Mouse (Mus musculus): ENCODE data around the gene Naa30. TPM values are rescaled to one million over a fixed set of nuclear protein-coding genes. Genes with fewer than 3 reads are reported as not detected.
"Not testable (repeated sequence)": the region's sequence is repeated elsewhere in the genome, so short reads cannot be mapped to it uniquely, and the experiment has no call there.

Gene Naa30
- polyA plus RNA-seq, 1 experiment: 8.5 TPM

DNA sequence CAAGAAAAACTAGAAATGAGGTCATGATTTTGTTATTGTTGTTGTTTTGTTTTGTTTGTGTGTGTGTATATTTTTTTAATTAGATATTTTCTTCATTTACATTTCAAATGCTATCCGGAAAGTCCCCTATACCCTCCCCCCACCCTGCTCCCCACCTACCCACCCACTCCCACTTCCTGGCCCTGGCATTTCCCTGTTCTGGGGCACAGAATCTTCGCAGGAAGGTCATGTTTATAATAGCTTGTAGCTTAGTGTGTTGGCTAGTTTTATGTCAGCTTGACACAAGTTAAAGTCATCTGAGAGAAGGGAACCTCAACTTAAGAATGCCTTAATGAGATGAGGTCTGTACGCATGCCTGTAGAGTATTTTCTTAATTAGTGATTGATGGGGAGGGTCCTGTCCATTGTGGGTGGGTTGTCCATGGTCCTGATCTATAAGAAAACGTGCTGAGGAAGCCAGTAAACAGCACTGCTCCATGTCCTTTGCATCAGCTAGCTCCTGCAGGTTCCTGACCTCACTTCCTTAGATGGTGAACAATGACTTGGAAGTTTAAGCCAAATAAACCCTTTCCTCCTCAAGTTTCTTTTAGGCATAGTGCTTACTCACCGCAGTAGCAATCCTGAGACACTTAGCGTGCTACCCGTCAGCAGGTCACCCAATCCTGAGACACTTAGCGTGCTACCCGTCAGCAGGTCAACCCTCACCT is 29.2 kb downstream of the Naa30 start:
- no peak for TF ChIP-seq CTCF (IDR thresholded peaks at IDR 0.05; ENCODE audit: control insufficient read depth, insufficient read depth, insufficient read length)
- TF ChIP-seq USF1 (IDR thresholded peaks at IDR 0.05; ENCODE audit: low read depth): no peak
- no peak for TF ChIP-seq FOSL1 (IDR thresholded peaks at IDR 0.05; ENCODE audit: insufficient read depth, low read length, poor library complexity, severe bottlenecking)
- TF ChIP-seq CEBPB (IDR thresholded peaks at IDR 0.05; ENCODE audit: low read depth): no peak
- no peak for TF ChIP-seq MYOG (IDR thresholded peaks at IDR 0.05; ENCODE audit: control insufficient read depth, extremely low read depth, insufficient read length)
- TF ChIP-seq MAX (IDR thresholded peaks at IDR 0.05): no peak
- TF ChIP-seq MYOD1 (IDR thresholded peaks at IDR 0.05; ENCODE audit: control insufficient read depth, insufficient read length, low read depth): no peak
- Histone ChIP-seq H3K4me3 (ENCODE audit: insufficient read depth, poor library complexity, severe bottlenecking) (no peak overlapping the region), H3K79me2 (ENCODE audit: control insufficient read depth, insufficient read depth) (no peaks in the 10 kb centered on the region), H3K36me3 (ENCODE audit: control insufficient read depth, insufficient read depth) (no peaks in the 10 kb centered on the region), H3K27me3 (ENCODE audit: control insufficient read depth, insufficient read depth, insufficient read length) (no peaks in the 10 kb centered on the region), H3ac (ENCODE audit: control insufficient read depth, insufficient read length, low read depth) (no peak overlapping the region), H3K79me3 (ENCODE audit: low read depth) (no peaks in the 10 kb centered on the region)

GRCm38 (mm10) chr14:49210215-49210614 is 38.2 kb downstream of the Naa30 start:
- not testable (repeated sequence) for H3K4me3 ChIP-seq (ENCODE audit: insufficient read depth, poor library complexity, severe bottlenecking); H3K27me3 ChIP-seq (ENCODE audit: control insufficient read depth, insufficient read depth, insufficient read length); H3K79me2 ChIP-seq (ENCODE audit: control insufficient read depth, insufficient read depth); H3K36me3 ChIP-seq (ENCODE audit: control insufficient read depth, insufficient read depth); H3ac ChIP-seq (ENCODE audit: control insufficient read depth, insufficient read length, low read depth); H3K79me3 ChIP-seq (ENCODE audit: low read depth)

DNA sequence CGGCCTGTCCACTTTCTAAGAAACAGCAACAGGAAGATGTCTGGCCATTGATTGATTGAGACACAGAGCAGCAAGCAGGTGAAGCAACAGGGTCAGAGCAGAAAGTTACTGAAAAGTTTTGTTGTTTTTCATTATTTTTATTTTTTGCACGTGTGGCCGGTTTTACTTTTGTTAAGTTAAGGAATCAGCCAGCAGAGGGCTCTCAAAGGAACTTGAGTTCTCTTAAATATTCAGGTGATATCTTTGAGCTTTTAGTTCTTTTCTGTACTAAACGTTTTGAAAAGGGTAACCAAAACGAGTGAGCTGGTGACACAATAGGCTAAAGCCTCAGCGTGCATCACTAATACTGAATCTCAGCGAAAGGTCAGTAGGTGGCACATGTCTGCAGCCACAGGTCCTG is 46.7 kb downstream of the Naa30 start:
- H3K4me3 ChIP-seq (ENCODE audit: insufficient read depth, poor library complexity, severe bottlenecking): no peak overlapping the region
- no peaks in the 10 kb centered on the region for H3K36me3 ChIP-seq (ENCODE audit: control insufficient read depth, insufficient read depth)
- TF ChIP-seq MAX (IDR thresholded peaks at IDR 0.05) (no peak), MYOG (IDR thresholded peaks at IDR 0.05; ENCODE audit: control insufficient read depth, extremely low read depth, insufficient read length) (no peak), MYOD1 (IDR thresholded peaks at IDR 0.05; ENCODE audit: control insufficient read depth, insufficient read length, low read depth) (no peak), FOSL1 (IDR thresholded peaks at IDR 0.05; ENCODE audit: insufficient read depth, low read length, poor library complexity, severe bottlenecking) (no peak), USF1 (IDR thresholded peaks at IDR 0.05; ENCODE audit: low read depth) (no peak), CTCF (IDR thresholded peaks at IDR 0.05; ENCODE audit: control insufficient read depth, insufficient read depth, insufficient read length) (no peak), CEBPB (IDR thresholded peaks at IDR 0.05; ENCODE audit: low read depth) (no peak)
- no peaks in the 10 kb centered on the region for H3K27me3 ChIP-seq (ENCODE audit: control insufficient read depth, insufficient read depth, insufficient read length)
- no peaks in the 10 kb centered on the region for H3K79me3 ChIP-seq (ENCODE audit: low read depth)
- no peak overlapping the region for H3ac ChIP-seq (ENCODE audit: control insufficient read depth, insufficient read length, low read depth)
- H3K79me2 ChIP-seq (ENCODE audit: control insufficient read depth, insufficient read depth): no peaks in the 10 kb centered on the region

GRCm38 (mm10) chr14:49219466-49220022 is 47.5 kb downstream of the Naa30 start:
- H3K4me3 ChIP-seq (ENCODE audit: insufficient read depth, poor library complexity, severe bottlenecking); H3K79me3 ChIP-seq (ENCODE audit: low read depth); H3K79me2 ChIP-seq (ENCODE audit: control insufficient read depth, insufficient read depth); H3K27me3 ChIP-seq (ENCODE audit: control insufficient read depth, insufficient read depth, insufficient read length); H3ac ChIP-seq (ENCODE audit: control insufficient read depth, insufficient read length, low read depth); H3K36me3 ChIP-seq (ENCODE audit: control insufficient read depth, insufficient read depth): not testable (repeated sequence)

DNA sequence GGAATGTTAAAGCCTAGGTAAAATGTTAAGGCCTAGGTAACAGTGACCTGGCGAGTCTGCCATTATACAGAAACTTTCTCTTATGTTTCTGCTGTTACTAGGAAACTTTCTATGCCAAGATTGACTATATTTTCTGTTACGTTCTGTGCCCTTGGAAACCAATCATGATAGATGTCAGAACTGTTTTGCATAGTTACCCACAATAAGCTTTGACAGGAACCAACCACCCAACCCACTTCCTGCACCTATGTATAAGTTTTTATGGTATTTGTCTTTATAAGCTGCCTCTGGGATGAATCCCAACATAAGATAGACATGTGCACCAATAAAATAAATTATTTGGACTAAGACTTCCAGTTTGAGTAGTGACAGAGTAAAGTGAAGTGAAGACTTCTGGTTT is 49.7 kb downstream of the Naa30 start:
- Histone ChIP-seq H3K36me3 (ENCODE audit: control insufficient read depth, insufficient read depth) (no peaks in the 10 kb centered on the region), H3K4me3 (ENCODE audit: insufficient read depth, poor library complexity, severe bottlenecking) (no peak overlapping the region), H3K27me3 (ENCODE audit: control insufficient read depth, insufficient read depth, insufficient read length) (no peaks in the 10 kb centered on the region), H3K79me3 (ENCODE audit: low read depth) (no peaks in the 10 kb centered on the region), H3K79me2 (ENCODE audit: control insufficient read depth, insufficient read depth) (no peaks in the 10 kb centered on the region), H3ac (ENCODE audit: control insufficient read depth, insufficient read length, low read depth) (no peak overlapping the region)
- no peak for TF ChIP-seq MYOG (IDR thresholded peaks at IDR 0.05; ENCODE audit: control insufficient read depth, extremely low read depth, insufficient read length)
- no peak for TF ChIP-seq MAX (IDR thresholded peaks at IDR 0.05)
- TF ChIP-seq CTCF (IDR thresholded peaks at IDR 0.05; ENCODE audit: control insufficient read depth, insufficient read depth, insufficient read length): no peak
- TF ChIP-seq FOSL1 (IDR thresholded peaks at IDR 0.05; ENCODE audit: insufficient read depth, low read length, poor library complexity, severe bottlenecking): no peak
- TF ChIP-seq CEBPB (IDR thresholded peaks at IDR 0.05; ENCODE audit: low read depth): no peak
- no peak for TF ChIP-seq USF1 (IDR thresholded peaks at IDR 0.05; ENCODE audit: low read depth)
- TF ChIP-seq MYOD1 (IDR thresholded peaks at IDR 0.05; ENCODE audit: control insufficient read depth, insufficient read length, low read depth): no peak

DNA sequence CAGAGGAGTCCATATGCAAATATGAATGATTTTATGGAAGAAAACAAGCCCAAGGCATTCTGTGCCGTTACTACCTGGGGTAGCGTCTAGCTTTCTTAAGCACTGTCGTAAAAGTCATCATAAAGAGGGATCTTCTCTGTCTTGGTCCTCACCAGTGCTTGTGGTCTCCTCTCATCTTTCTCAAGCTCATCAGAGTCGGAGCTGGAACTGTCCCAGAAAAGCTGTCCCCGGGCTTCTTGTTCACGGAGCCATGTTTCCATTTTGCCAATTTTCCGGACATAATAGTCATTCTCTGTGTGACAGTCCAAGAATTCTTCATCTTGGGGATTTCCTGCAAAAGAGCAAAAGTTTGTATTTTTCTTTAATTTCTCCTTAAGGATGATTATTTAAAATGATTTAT is 54.4 kb downstream of the Naa30 start:
- Histone ChIP-seq H3K79me3 (ENCODE audit: low read depth) (no peaks in the 10 kb centered on the region), H3K27me3 (ENCODE audit: control insufficient read depth, insufficient read depth, insufficient read length) (no peaks in the 10 kb centered on the region), H3ac (ENCODE audit: control insufficient read depth, insufficient read length, low read depth) (no peak overlapping the region), H3K79me2 (ENCODE audit: control insufficient read depth, insufficient read depth) (no peaks in the 10 kb centered on the region), H3K4me3 (ENCODE audit: insufficient read depth, poor library complexity, severe bottlenecking) (no peak overlapping the region), H3K36me3 (ENCODE audit: control insufficient read depth, insufficient read depth) (no peaks in the 10 kb centered on the region)
- TF ChIP-seq MYOG (IDR thresholded peaks at IDR 0.05; ENCODE audit: control insufficient read depth, extremely low read depth, insufficient read length): no peak

All from C2C12 (cell line).